In genomic region chr8:121687455-121688161, GRCm38 (mm10) we compare ENCODE assay signal across 8 mouse cellular contexts. TPM values are rescaled to one million over a fixed set of nuclear protein-coding genes. Genes with fewer than 3 reads are reported as not detected.
A peak's percentile ranks its signal among the peaks of the same experiment; 100 is the strongest.
DNase-seq lines count a peak whose midpoint lies in the region.

No protein-coding gene starts in this region.

- intact Hi-C loops in left cerebral cortex, postnatal 4 days (cut with DNase I) = no loop called here

- peak; percentile 62 for DNase-seq in ES-CJ7 (ENCODE audit: low read depth, low spot score)
- DNase-seq in brain, adult 2 months (ENCODE audit: low read depth, low spot score) = peak; percentile 89
- peak; percentile 64 to 72 for DNase-seq in frontal cortex, postnatal 36 days (ENCODE audit: low spot score in 2 of 2)
- peak; percentile 31 for DNase-seq in left cerebral cortex, postnatal 4 days
- DNase-seq in telencephalon, adult 2 months (ENCODE audit: low read depth, low spot score) = peak; percentile 87
- no peak for DNase-seq in urinary bladder, postnatal 4 days (ENCODE audit: low spot score in 2 of 2)
- no peak for DNase-seq in T-cell, adult 2 months (ENCODE audit: low spot score)
- DNase-seq in adipocyte (ENCODE audit: low spot score) = no peak

RNA-seq across cellular contexts. Expression of gene Zcchc14, which starts 34.9 kb away (rescaled TPM):
- 100 to 1,000 TPM; 138 to 140 TPM for total RNA-seq in left cerebral cortex, postnatal 4 days (2021)

RNA-seq across cellular contexts. Expression of gene Jph3, which starts 41.8 kb away (rescaled TPM):
- 100 to 1,000 TPM; 116 to 119 TPM for total RNA-seq in left cerebral cortex, postnatal 4 days (2021)

Comparison
In these comparisons a context has a peak if more than half of its experiments do, and no peak if none do; other contexts are left out.
1. DNase-seq: peak in ES-CJ7 (single experiment), brain, adult 2 months (single experiment), frontal cortex, postnatal 36 days (2 of 2), left cerebral cortex, postnatal 4 days (single experiment) and telencephalon, adult 2 months (single experiment); none in urinary bladder, postnatal 4 days (0 of 2), T-cell, adult 2 months (single experiment) and adipocyte (single experiment).